Mouse (Mus musculus) spleen, adult 2 months (tissue): Measurements from ENCODE around the gene Thada.

Experiments used
- CTCF ChIP-seq: fragments of 200-500 bp; IDR thresholded peaks from 2 replicates; pipeline ENCODE4 v1.5.1; 2011; ENCODE audit warnings: mild to moderate bottlenecking, inconsistent platforms; ENCODE audit not compliant: insufficient read depth, insufficient read length, insufficient replicate concordance; ENCODE audit errors: extremely low read depth
- POLR2A ChIP-seq: fragments of 200-500 bp; IDR thresholded peaks from 2 replicates; pipeline ENCODE4 v1.6.1; 2011; ENCODE audit warnings: low read depth, low read length, inconsistent platforms

- no peak for TF ChIP-seq POLR2A
- TF ChIP-seq CTCF: no peak
Observed at GRCm38 (mm10) chr17:84152976-84153786, 312.8 kb downstream of the Thada start.
